Mouse (Mus musculus) embryonic facial prominence, embryonic 14.5 days (tissue): ENCODE data around the gene Tspoap1. TPM values are rescaled to one million over a fixed set of nuclear protein-coding genes. Genes with fewer than 3 reads are reported as not detected.

Experiments
- ATAC-seq: fragments of 200-750 bp; cut with Nextera tagmentation; 2 replicates; pipeline ENCODE4 v1.8.0; 2017; ENCODE audit warnings: low read depth, moderate number of reproducible peaks, moderate TSS enrichment
- DNase-seq: peaks from one replicate; pipeline ENCODE4 v3.0.0-alpha.2; 2015; ENCODE audit warnings: low spot score
- H3K27ac ChIP-seq: fragments of 300-500 bp; sonication (generic); replicated peaks from 2 replicates; pipeline ENCODE4 v1.5.1; 2014; ENCODE audit warnings: low read depth, mild to moderate bottlenecking, low read length, moderate library complexity
- H3K27me3 ChIP-seq: fragments of 300-500 bp; sonication (generic); replicated peaks from 2 replicates; pipeline ENCODE4 v1.6.1; 2014; ENCODE audit warnings: low read length; ENCODE audit not compliant: control insufficient read depth, insufficient read depth
- H3K36me3 ChIP-seq: fragments of 300-500 bp; sonication (generic); 2 replicates; pipeline ENCODE4 v1.6.1; 2014; ENCODE audit warnings: low read length, mixed read lengths; ENCODE audit not compliant: control insufficient read depth, insufficient read depth
- H3K4me1 ChIP-seq: fragments of 300-500 bp; sonication (generic); 2 replicates; pipeline ENCODE4 v1.6.1; 2014; ENCODE audit warnings: antibody characterized with exemption, low read length; ENCODE audit not compliant: control insufficient read depth, insufficient read depth
- H3K4me2 ChIP-seq: fragments of 300-500 bp; sonication (generic); 2 replicates; pipeline ENCODE4 v1.6.1; 2014; ENCODE audit warnings: low read depth, mild to moderate bottlenecking, low read length, moderate library complexity, mixed read lengths
- H3K4me3 ChIP-seq: fragments of 300-500 bp; sonication (generic); 2 replicates; pipeline ENCODE4 v1.5.1; 2014; ENCODE audit warnings: low read depth, mild to moderate bottlenecking, low read length
- H3K9ac ChIP-seq: fragments of 300-500 bp; sonication (generic); 2 replicates; pipeline ENCODE4 v1.6.1; 2014; ENCODE audit warnings: low read depth, mild to moderate bottlenecking, low read length, moderate library complexity, mixed read lengths
- H3K9me3 ChIP-seq: fragments of 300-500 bp; sonication (generic); 2 replicates; pipeline ENCODE4 v1.6.1; 2016; ENCODE audit warnings: low read length; ENCODE audit not compliant: control insufficient read depth
- WGBS: fragments of 180-500 bp; shearing (Covaris S2); extraction: QIAGEN DNeasy Blood & Tissue Kit; methylation state at CpG from one replicate; pipeline ENCODE4 v1.1.7; 2014; 5-methylcytosine and 5-hydroxymethylcytosine counted together
- polyA plus RNA-seq: library from polyadenylated mRNA; unstranded; fragments of >200 nt; fragmentation: Nextera tagmentation; extraction: Ambion mirVana; gene quantifications from 2 replicates; pipeline ENCODE4 v1.2.1, GENCODE M21; 2014

The Tspoap1 gene
- polyA plus RNA-seq, 1 experiment from 2014 or later = 1.9 TPM

DNA sequence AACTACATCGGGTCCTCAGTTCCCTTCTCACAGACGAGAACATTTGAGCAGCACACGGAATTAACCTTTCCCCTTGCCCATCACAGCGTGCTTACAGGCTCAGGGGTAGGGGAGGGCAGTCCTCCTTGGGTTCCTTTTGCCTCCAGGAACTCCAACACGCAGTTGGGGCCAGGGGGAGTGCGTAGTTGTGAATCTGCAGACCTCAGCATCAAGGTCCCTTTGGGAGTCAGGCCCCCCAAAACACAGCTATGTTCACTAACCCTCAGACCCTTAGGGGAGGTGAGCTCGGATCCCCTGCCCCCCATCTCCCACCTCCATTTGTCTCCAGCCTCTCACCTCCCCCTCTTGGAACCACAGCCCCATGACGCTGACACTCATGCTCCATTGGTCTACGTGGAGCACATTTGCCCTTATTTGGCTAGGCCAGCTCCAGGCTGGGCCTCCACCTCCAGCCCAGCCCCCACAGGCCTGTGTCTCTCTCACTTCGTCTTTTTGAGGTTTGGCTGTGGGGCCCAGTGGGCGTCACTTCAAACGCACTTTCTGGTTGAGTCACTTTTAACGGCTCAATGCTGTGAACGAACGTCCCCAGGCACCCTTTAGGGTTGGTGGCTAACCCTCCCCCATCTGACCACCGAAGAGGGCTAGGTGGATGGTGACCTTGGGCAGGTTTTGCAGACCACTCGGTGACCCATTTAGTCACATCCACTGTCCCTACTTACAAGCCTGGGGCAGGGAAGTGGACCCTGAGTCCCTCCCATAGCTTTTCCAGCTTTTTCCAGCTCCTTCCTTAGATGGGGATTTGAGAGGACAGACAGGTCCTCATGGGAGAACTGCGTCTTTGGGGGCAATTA, 10.9 kb upstream of the Tspoap1 start:
- peaks cover 9% of the 10 kb centered on the region; the same call in 1 of the 2 replicates for H3K36me3 ChIP-seq
- H3K9me3 ChIP-seq = no peaks in the 10 kb centered on the region
- no peak overlapping the region for H3K4me2 ChIP-seq
- 57% methylated on average over 18 of the region's 18 CpGs for WGBS
- peak; percentile 36 for DNase-seq
- no peaks in the 10 kb centered on the region for H3K27me3 ChIP-seq
- no peak overlapping the region for H3K9ac ChIP-seq
- ATAC-seq = no peak
- no peak overlapping the region for H3K4me3 ChIP-seq
- no peaks in the 10 kb centered on the region for H3K4me1 ChIP-seq
- no peak overlapping the region for H3K27ac ChIP-seq

DNA sequence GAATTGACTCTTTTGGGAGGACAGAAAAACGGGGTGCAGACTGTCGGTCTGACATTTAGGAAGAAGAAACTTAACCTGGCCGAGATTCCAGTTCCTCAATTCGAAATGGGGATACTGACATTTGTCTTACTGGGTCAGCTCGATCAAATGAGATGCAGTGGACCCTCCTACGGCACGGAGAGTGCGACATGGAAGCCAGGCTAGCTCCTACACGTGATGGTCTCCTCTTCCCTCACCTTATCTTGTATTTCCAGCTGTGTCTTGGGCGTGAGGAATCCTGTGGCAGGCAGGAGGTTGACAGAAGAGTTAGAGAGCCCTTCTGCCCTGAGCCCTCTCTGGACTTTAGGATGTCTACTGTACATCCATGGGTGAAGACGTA, 10.3 kb upstream of the Tspoap1 start:
- WGBS = 79% methylated on average over 11 of the region's 11 CpGs
- ATAC-seq = no peak
- no peaks in the 10 kb centered on the region for H3K4me1 ChIP-seq
- H3K27me3 ChIP-seq = no peaks in the 10 kb centered on the region
- H3K36me3 ChIP-seq = 0 out of 2 replicates have a peak, but pooled peaks cover 3% of the 10 kb centered on the region
- H3K9me3 ChIP-seq = no peaks in the 10 kb centered on the region
- no peak overlapping the region for H3K4me2 ChIP-seq
- DNase-seq = no peak
- no peak overlapping the region for H3K4me3 ChIP-seq
- no peak overlapping the region for H3K9ac ChIP-seq
- no peak overlapping the region for H3K27ac ChIP-seq

DNA sequence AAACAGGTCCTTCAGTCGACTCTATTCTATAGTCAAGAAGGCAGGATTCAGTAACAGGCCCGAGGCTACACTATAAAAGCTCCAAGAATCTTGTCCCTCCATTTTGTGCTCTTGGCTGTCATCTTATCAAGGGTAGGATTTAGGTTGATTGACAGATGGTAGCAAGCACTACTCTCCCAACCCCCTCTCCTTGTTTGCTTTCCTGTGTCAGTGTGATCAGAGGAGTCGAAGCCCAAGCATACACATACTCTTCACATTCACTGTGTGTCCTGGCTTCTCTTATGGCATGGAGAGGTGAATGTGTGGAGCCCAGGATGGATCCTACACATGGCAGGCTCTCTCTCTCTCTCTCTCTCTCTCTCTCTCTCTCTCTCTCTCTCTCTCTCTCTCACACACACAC, 9.8 kb upstream of the Tspoap1 start:
- Histone ChIP-seq H3K4me2 (no peak overlapping the region), H3K9me3 (no peaks in the 10 kb centered on the region), H3K9ac (no peak overlapping the region), H3K4me3 (no peak overlapping the region), H3K36me3 (no peaks in the 10 kb centered on the region), H3K4me1 (no peaks in the 10 kb centered on the region), H3K27me3 (no peaks in the 10 kb centered on the region), H3K27ac (no peak overlapping the region)
- ATAC-seq = no peak
- 68% methylated on average over 3 of the region's 3 CpGs for WGBS
- DNase-seq = no peak

DNA sequence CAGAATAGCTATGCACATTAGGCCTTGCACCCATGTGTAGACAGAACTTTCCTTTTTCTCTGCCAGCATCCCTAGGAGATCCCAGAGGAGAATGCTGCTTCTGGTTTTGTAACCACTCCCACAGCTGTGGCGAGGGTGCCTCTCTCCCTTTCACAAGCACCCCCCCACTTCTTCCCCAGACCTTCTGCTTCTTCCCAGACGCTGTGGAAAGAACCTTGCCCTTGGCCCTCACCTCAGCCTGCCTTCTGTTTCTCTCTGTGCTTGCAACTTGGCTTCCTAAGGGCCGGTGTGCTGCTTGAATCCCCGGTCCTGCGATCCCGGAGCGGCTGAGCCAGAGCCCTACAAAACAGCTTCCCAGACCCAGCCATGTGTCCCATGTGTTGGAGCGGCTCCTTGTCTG, 9.3 kb upstream of the Tspoap1 start:
- no peak for ATAC-seq
- H3K27ac ChIP-seq = no peak overlapping the region

DNA sequence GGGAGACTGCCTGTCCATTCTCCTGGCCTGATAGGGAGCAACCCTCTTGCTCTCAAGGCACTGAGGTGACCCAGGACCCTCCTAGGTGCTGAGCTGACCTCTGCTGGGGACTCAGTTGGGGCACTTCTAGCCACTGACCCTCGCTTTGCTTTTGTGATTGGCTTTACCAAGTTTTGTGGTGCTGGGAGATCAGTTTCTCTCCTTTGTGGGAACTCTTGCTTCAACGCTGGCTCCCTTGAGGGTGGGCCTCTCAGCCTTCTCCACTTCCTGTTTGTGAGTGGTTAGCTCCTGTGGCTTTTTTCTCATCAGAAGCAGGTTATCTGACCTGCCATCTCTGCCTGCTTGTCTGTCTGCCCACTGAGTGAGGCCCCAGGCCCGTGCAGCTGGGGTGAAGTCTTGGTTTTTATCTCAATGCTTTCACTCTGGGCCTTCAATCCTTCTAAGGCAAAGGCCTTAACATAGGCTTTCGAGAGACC, 8.8 kb upstream of the Tspoap1 start:
- Histone ChIP-seq H3K4me2 (no peak overlapping the region), H3K27ac (no peak overlapping the region), H3K9ac (no peak overlapping the region), H3K4me3 (no peak overlapping the region), H3K36me3 (no peaks in the 10 kb centered on the region), H3K4me1 (no peaks in the 10 kb centered on the region), H3K9me3 (no peaks in the 10 kb centered on the region), H3K27me3 (no peaks in the 10 kb centered on the region)
- 62% methylated on average over 4 of the region's 4 CpGs for WGBS
- DNase-seq = no peak
- no peak for ATAC-seq

More for the DNA sequence above, 9.3 kb upstream of the Tspoap1 start:
- Histone ChIP-seq H3K4me3 (no peak overlapping the region), H3K4me1 (no peaks in the 10 kb centered on the region), H3K9ac (no peak overlapping the region), H3K36me3 (no peaks in the 10 kb centered on the region), H3K4me2 (no peak overlapping the region), H3K27me3 (no peaks in the 10 kb centered on the region), H3K9me3 (no peaks in the 10 kb centered on the region)
- DNase-seq = no peak
- 84% methylated on average over 8 of the region's 8 CpGs for WGBS

DNA sequence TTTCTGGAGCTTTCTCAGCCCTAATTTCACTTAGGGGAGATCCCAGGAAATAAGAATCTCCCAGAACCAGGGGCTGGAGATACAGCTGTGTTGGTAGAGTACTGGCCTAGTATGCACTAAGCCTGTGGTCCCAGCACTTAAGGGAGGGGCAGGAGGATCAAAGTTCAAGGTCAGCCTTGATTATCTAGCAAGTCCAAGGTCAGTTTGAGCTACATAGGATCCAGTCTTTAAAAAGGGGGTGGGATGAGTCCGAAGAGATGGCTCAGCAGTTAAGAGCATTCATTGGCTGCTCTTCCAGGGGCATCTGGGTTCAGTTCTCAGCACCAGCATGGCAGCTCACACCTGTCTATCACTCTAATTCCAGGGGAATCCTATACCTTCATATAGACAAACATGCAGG, 8.0 kb upstream of the Tspoap1 start:
- H3K4me1 ChIP-seq = no peaks in the 10 kb centered on the region
- H3K27me3 ChIP-seq = no peaks in the 10 kb centered on the region
- H3K4me2 ChIP-seq = no peak overlapping the region
- whole genome bisulfite sequencing = 78% methylated on average over 1 of the region's 1 CpGs
- DNase-seq (no peak), ATAC-seq (no peak)
- H3K9ac ChIP-seq = no peak overlapping the region
- no peak overlapping the region for H3K4me3 ChIP-seq
- no peaks in the 10 kb centered on the region for H3K9me3 ChIP-seq
- no peaks in the 10 kb centered on the region for H3K36me3 ChIP-seq
- no peak overlapping the region for H3K27ac ChIP-seq

DNA sequence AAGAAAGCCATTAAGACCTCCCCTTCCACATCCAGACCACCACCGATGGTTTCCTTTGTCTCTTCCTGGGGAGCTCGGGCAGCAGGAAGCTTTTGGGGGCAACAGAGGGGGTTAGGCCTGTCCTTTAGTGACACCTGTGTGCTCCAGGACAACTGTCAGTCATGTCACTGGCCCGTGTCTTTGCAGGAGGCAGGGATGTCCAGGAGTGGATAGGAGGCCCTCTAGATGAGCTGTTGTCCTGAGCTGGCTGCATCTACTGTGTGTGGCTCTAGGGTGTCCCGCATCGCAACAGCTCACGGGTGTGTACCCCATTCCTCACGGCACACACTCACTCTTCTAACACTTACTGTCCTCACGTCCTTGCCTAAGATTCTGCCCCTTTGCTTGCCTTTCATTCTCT, 7.1 kb upstream of the Tspoap1 start:
- Histone ChIP-seq H3K4me1 (no peaks in the 10 kb centered on the region), H3K9me3 (no peaks in the 10 kb centered on the region), H3K36me3 (no peaks in the 10 kb centered on the region), H3K4me3 (no peak overlapping the region), H3K4me2 (no peak overlapping the region), H3K9ac (no peak overlapping the region), H3K27me3 (no peaks in the 10 kb centered on the region; the same call in 1 of the 2 replicates), H3K27ac (no peak overlapping the region)
- WGBS = 78% methylated on average over 8 of the region's 8 CpGs
- no peak for DNase-seq
- no peak for ATAC-seq

DNA sequence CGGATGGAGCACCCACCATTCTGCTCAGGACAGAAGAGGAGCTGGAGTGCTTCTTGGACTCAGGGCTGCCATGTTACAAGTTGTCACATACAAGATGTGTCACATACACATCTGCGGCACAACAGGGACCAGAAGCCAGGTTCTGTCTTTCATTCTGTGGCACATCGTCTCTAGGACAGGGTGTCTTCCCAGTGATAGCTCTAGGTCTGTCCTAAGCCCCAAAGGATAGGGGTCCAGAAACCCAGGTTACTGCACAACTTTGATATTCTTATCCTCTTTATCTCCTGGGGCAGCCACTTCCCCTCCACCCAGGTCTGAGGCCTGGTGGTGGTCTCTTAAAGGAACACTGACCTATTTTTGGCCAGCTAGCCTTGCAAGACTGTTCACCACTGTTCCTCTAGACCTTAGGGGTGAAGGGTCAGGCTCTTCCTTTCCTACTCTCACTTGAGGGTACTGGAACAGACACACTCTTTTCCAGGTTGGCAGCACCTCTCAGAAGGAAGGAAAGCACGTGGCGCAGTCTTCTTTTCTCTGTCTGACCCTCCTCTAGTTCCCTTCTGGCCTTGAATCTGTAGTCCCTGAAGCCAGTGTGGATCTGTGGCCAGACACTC, 6.3 kb upstream of the Tspoap1 start:
- Histone ChIP-seq H3K4me1 (no peaks in the 10 kb centered on the region), H3K4me2 (no peak overlapping the region), H3K27me3 (no peaks in the 10 kb centered on the region; the same call in 1 of the 2 replicates), H3K27ac (no peak overlapping the region), H3K36me3 (no peaks in the 10 kb centered on the region), H3K9ac (no peak overlapping the region), H3K9me3 (no peaks in the 10 kb centered on the region), H3K4me3 (no peak overlapping the region)
- ATAC-seq (no peak), DNase-seq (no peak)
- WGBS = 88% methylated on average over 5 of the region's 5 CpGs
